Mouse (Mus musculus) retina, postnatal 7 days (tissue): ENCODE results near the gene Magi1.

Experiments
- DNase-seq: peaks from one replicate; pipeline ENCODE4 v3.0.0-alpha.2; 2012; ENCODE audit warnings: low read depth, low spot score

The Magi1 gene

DNA sequence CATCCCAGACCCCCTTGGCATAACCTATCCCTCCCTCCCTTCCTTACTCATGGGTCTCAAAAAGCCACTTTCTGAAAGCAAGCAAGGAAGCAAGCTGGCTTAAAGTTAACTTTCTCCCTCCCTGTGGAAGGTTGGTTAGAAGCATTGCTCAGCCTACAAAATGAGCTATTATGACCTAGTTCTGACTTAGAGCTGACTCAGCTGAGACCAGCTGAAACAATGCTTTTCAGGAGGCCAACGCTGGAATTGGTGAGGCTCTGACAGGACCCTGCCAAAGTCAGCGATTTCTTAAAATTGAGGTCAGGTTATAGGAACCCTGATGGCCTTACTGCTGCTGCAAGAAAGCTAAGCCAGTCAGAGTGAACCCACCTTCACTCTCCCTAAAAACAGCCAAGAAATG, 386.2 kb downstream of the Magi1 start:
- DNase-seq, result no peak

DNA sequence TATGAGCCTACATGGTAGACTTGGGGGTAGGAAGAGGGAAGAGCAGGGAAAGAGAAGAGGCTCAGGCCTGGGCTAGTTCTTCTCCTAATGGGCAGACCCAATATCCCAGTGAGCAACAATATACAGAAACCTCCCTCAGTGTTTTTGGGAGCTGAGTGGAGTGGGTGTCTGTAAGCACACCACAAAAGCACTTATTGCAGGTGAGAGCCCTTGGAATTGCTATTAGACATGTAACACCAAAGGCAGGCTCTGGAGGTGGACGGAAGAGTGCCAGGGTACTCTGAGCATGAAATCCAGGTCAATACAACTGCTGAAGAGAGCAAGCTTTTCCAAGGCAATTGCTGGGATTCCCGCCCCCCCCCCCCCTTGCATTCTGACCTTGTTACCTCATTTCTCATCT, 388.0 kb downstream of the Magi1 start:
- DNase-seq, result no peak

DNA sequence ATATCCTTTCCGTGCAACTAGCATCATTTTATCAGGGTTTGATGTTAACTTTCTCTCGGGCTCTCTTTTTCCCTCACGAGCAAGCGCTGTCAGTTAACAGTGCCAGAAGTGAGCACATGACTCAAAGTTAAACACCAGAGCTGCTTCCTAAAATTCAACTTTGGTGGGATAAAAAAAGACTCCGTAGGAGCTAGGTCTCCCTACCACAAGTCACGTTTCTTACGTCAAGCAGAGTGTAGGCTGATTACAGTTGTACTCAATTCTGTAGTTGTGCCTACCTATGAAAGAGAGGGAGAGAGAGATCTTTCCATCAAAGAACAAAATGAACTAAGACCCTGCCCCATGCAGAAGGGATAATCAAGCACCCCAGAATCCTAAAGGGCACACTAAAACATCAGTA, 389.8 kb downstream of the Magi1 start:
- DNase-seq, result no peak

DNA sequence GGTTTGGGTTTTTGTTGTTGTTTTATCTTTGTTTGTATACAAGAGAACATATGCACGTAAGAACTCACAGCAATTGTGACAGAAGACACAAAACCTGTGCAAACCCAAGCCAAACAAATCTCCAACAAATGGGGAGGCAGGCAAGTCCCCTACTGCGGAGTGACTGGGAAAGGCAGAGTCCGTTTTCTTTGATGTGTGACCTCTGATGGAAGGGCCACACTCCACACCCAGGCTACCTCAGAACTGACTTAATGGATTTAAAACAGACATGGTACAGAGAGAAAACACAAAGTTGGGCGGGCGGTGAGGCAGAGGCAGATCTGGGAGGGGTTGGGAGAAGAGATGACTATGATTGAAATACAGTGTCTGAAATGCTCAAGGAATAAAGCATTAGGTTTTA, 390.8 kb downstream of the Magi1 start:
- DNase-seq, result no peak

- no peak for DNase-seq
Observed at GRCm38 (mm10) chr6:93890011-93890410, 393.7 kb downstream of the Magi1 start.

- no peak for DNase-seq
Observed at GRCm38 (mm10) chr6:93877337-93877736, 406.4 kb downstream of the Magi1 start.

DNA sequence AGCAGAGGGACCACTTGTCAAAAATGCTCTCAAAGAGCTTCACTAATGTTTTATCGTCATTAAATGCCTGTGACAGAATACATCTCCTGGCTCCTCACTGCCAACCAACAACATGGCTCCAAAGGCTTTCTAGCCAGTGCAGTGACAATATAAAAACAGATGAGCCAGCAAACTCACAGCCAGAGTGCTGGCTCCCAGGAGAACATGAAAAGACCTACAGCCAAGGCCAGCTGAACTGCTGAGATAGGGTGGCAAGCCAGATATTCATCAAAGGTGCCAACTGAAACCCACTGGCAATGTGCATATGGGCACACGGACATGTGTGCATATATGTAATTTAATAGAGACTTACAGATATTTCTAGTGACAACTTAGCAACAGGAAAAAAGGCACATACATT, 408.8 kb downstream of the Magi1 start:
- DNase-seq, result no peak

DNA sequence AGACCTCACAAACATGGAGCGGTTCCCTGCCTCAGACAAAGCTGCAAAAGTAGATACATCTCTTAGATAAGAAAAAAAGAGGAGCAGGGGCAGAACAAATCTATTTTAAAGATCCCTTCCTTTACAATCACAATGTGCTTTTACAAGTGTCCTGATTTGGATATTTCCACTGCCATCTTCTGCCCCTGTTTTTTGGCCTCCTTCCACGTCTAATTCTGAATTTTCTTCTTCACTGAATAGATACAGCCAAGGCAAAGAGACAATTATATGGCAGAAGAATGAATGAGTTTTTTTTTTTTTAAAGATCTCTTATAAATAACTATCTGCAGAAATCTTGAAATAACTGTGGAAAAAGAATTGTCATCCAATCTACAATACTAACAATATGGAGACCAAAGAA, 409.3 kb downstream of the Magi1 start:
- no peak for DNase-seq

- no peak for DNase-seq
Observed at GRCm38 (mm10) chr6:93873536-93873935, 410.2 kb downstream of the Magi1 start.

DNA sequence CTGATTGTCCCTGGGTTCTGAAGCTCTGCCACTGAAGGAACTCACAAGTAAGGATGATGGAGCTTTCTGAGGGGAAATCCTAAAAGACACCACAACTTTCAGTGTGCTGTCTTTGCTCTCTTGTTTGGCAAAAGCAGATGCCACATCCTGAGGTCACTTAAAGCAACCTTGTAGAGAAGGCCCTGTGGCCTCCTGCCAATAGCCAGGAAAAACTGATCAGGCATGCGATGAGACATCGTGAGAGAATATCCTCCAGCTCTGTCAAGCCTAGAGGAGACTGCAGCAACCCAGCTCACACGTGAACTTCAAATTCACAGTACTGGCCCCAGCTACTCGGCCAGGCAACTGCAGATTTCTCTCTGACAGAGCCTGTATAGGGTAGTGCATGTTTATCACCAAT, 412.2 kb downstream of the Magi1 start:
- no peak for DNase-seq

DNA sequence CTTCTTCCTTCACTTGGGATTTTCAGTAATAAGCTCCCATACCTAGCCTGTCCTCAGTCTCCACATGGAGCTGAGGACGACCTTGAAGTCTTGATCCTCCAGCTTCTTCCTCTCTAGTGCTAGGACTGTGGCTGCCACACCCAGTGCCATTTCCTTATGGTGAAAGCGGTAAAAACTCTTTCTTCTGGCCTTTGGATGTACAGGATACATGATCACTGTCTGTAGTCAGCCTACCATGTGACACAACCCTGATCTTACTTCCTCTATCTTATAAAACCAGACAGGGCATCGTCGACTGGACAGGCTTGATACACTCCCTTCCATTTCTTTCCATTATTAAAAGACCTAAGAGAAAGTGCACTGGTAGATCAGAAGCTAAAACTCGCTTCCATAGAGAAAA, 413.7 kb downstream of the Magi1 start:
- DNase-seq, result no peak

- DNase-seq, result no peak
Observed at GRCm38 (mm10) chr6:93862263-93862662, 421.5 kb downstream of the Magi1 start.

- DNase-seq, result no peak
Observed at GRCm38 (mm10) chr6:93856783-93857182, 426.9 kb downstream of the Magi1 start.

DNA sequence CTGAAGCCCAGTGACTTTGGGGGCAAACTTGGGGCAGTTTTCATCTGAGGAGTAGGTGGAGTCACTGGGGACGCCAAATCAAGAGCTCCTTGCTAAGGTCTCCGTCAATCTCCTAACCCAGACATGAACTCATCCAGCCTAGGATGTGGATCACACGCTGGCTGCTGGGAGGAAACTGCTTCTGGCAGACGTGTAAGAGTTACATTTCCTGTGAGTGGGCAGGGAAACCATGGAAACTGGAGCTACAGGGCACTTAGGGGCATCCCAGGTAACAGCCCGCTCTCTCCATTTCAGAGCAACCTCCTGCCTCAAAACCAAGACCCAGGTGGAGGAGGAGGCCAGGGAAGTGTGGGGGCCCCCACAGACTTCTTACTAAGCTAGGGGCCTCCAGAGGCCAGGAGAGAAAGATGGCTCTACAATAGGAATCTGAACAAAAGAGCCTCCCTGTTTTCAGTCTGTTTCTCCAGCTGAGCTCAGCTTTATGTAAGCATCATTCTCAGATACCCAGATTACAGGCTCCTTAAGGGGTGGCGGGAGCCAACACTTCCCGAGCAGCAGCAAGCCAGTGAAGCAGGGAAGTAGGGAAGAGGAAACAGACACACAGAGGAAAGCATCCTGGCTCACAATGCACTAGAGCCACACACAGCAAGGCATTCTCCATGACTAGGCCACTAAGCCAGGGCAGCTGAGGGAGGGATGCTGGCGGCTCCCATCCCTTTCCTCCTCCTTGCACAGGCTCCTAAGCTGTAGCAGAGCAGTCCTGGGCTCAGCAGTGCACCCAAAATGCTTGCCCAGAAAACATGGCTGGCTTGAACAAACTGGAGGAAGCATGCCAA, 427.7 kb downstream of the Magi1 start:
- DNase-seq, result no peak

GRCm38 (mm10) chr6:93848942-93849790, 434.6 kb downstream of the Magi1 start:
- no peak for DNase-seq

GRCm38 (mm10) chr6:93845498-93845897, 438.2 kb downstream of the Magi1 start:
- DNase-seq, result no peak

DNA sequence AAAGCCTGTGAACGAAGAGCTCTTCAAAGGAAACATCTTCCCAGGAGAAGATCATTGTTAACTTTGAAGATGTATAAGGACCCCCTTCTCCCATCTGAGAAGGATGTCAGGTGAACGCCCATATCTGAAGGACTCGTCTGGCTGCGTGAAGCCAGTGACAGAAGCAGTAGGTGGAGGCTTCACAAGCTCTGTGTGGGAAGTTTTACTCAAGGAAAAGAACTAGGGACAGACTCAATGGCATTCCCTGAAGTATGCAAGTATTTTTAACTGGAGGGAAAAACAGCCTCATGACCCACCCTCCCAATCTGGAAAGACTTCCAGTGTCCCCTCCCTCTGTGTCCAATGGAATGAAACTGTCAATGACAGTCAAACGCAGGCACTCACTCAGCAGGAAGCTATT, 438.6 kb downstream of the Magi1 start:
- DNase-seq, result no peak

- DNase-seq, result no peak
Observed at GRCm38 (mm10) chr6:93844576-93844975, 439.1 kb downstream of the Magi1 start.

- no peak for DNase-seq
Observed at GRCm38 (mm10) chr6:93838398-93838797, 445.3 kb downstream of the Magi1 start.

DNA sequence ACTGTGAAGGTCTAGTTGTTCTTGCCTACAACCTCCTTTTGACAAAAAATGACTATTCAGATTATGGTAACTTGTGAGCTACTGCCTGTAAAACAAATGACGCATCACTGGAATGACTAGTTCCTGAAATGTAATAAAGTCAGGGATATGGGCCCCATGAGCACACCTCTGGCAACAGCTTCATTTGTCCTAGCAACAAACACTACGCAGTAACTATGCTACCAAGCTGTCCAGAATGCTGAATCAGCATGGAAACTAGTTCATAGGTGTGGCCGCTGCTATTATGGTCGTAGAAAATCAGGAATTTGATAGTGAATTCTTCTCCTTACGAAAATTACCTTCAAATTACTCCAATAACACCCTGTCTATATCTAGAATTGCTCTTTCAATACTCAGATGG, 447.1 kb downstream of the Magi1 start:
- no peak for DNase-seq

- no peak for DNase-seq
Observed at GRCm38 (mm10) chr6:93835211-93835610, 448.5 kb downstream of the Magi1 start.

DNA sequence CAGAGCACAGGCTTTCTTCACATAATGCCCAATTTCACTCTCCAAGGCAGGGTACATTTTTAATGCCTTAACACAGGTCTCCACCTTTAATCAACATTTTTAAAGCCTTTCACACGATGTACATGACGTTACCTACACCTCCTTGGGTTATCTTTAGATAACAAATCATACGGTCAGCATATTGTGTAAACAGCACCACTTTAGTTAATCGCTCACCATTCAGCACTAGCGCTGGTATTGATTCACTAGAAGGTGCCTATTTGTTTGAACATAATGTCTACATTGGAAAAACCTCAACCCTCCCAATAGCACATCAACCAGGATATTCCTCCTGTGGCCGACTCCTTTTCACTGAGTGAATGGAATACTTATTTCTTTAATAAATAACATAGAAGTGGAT, 455.5 kb downstream of the Magi1 start:
- DNase-seq, result no peak

DNA sequence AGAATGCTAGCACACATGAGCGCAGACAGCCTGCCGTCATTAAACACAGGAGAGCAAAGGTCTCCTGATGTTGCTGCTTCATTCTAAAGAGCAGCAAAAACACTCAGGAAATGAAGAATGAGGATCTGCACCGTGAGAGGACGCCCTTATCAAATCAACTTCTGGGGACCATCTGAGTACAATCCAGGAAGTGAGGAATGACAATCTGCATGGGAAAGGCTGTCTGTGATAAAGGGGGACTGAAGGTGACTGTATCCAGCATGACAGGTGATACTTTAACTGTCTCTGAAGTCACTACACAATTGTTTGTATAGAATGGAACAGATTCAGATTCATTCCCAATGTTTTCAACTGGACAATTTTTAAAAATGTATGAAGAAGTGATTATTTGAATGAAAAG, 456.8 kb downstream of the Magi1 start:
- DNase-seq, result no peak
